ENCODE assay signal across 22 mouse cellular contexts in the genomic region with DNA sequence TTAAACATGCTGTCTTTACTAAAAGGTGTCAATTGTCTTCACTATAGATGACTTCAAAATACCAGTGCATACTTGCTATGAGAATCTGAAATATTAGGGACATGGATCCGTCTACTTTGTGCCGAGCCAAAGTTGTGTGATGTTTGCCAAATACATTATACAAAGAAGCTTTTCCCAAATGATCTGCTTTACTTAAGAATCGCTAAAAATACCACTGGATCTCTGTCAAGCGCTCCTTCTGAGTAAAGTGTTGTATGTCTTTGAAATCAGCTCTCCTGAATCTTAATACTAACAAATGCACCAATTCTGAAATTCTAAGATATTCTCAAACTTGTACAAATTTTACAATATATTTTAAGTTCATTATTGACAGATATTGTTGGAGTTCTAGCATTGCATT.
DNase-seq lines count a peak whose midpoint lies in the region; ATAC-seq and TF ChIP-seq lines count a peak whose summit lies in the region.
"Had no signal": no experiment of that assay in that cellular context is flagged by ENCODE, and none has a peak within 500 bp of the region (broad histone marks: within the 10 kb centered on the region; RNA-seq: fewer than 3 reads in every experiment).

No protein-coding gene starts in this region.

- no peak overlapping the region for H3K4me3 ChIP-seq in left cerebral cortex, adult 2 months
- H3K4me3 ChIP-seq: embryonic facial prominence, embryonic 13.5 days; embryonic facial prominence, embryonic 15.5 days; erythroblast, embryonic 14.5 days; forebrain, embryonic 10.5 days; forebrain, embryonic 13.5 days; forebrain, embryonic 15.5 days had no signal

- TF ChIP-seq CTCF in left cerebral cortex, adult 2 months (IDR thresholded peaks at IDR 0.05), result no peak

- DNase-seq in frontal cortex, postnatal 10 days (ENCODE audit: low spot score in 2 of 2), result no peak
- no peak for DNase-seq in left cerebral cortex, adult 2 months (ENCODE audit: extremely low spot score in 1 of 2, low spot score in 2 of 2)
- DNase-seq in left cerebral cortex, postnatal 10 days (ENCODE audit: extremely low spot score in 1 of 2, low spot score in 2 of 2), result no peak
- DNase-seq in brain, adult 2 months (ENCODE audit: low read depth, low spot score), result peak; percentile 53
- no peak for DNase-seq in adrenal gland, postnatal 4 days (ENCODE audit: low spot score in 2 of 2)
- DNase-seq: adrenal gland, adult 2 months; adrenal gland, postnatal 10 days; adrenal gland, postnatal 25 days; cerebellum, adult 11 months; cerebellum, adult 18-20 months; cerebellum, adult 8-10 months; cerebellum, adult 9-11 months; cerebellum, postnatal 14 days; cerebellum, postnatal 36 days; embryo, embryonic 11 days had no signal

- peak; percentile 62 for ATAC-seq in frontal cortex, adult (ENCODE audit: low TSS enrichment)
- ATAC-seq: forebrain, embryonic 13.5 days; forebrain, embryonic 15.5 days had no signal

- intact Hi-C loops in left cerebral cortex, adult 2 months (cut with DNase I), result no loop called here
- intact Hi-C loops in left cerebral cortex, postnatal 10 days (cut with DNase I), result no loop called here

- peak overlapping the region; percentile 10; the same call in 1 of the 2 replicates for H3K27ac ChIP-seq in left cerebral cortex, adult 2 months
- H3K27ac ChIP-seq: embryonic facial prominence, embryonic 13.5 days; embryonic facial prominence, embryonic 15.5 days; forebrain, embryonic 10.5 days; forebrain, embryonic 13.5 days; forebrain, embryonic 15.5 days had no signal
